Mouse (Mus musculus) hindbrain, embryonic 10.5 days (tissue): ENCODE results near the gene Gm49416. TPM values are rescaled to one million over a fixed set of nuclear protein-coding genes. Genes with fewer than 3 reads are reported as not detected.

ENCODE experiments used
- DNase-seq: peaks from one replicate; pipeline ENCODE4 v3.0.0-alpha.2; 2017; ENCODE audit warnings: low spot score
- H3K27ac ChIP-seq: fragments of 300-500 bp; sonication (generic); 2 replicates; pipeline ENCODE4 v1.5.1; 2016; ENCODE audit warnings: mild to moderate bottlenecking, moderate library complexity
- H3K27me3 ChIP-seq: fragments of 300-500 bp; sonication (generic); 2 replicates; pipeline ENCODE4 v1.6.1; 2016; ENCODE audit warnings: mild to moderate bottlenecking; ENCODE audit not compliant: poor library complexity, insufficient read depth, severe bottlenecking
- H3K36me3 ChIP-seq: fragments of 300-500 bp; sonication (generic); 2 replicates; pipeline ENCODE4 v1.6.1; 2016; ENCODE audit warnings: mild to moderate bottlenecking, moderate library complexity
- H3K4me1 ChIP-seq: fragments of 300-500 bp; sonication (generic); replicated peaks from 2 replicates; pipeline ENCODE4 v1.6.1; 2016; ENCODE audit warnings: mild to moderate bottlenecking
- H3K4me3 ChIP-seq: fragments of 300-500 bp; sonication (generic); 2 replicates; pipeline ENCODE4 v1.5.1; 2016; ENCODE audit warnings: mild to moderate bottlenecking, moderate library complexity
- H3K9me3 ChIP-seq: fragments of 300-500 bp; sonication (generic); 2 replicates; pipeline ENCODE4 v1.6.1; 2016; ENCODE audit warnings: mild to moderate bottlenecking, moderate library complexity
- WGBS: fragments of 180-500 bp; shearing (Covaris S2); methylation state at CpG from one replicate; pipeline ENCODE4 v1.1.7; 2016; 5-methylcytosine and 5-hydroxymethylcytosine counted together
- polyA plus RNA-seq: library from polyadenylated mRNA; unstranded; fragments of >200 nt; fragmentation: Nextera tagmentation; extraction: Ambion mirVana; gene quantifications from 2 replicates; pipeline ENCODE4 v1.2.1, GENCODE M21; 2016

The Gm49416 gene
- polyA plus RNA-seq = 0.22 TPM in 1 of 2 replicates, not detected in the other

DNA sequence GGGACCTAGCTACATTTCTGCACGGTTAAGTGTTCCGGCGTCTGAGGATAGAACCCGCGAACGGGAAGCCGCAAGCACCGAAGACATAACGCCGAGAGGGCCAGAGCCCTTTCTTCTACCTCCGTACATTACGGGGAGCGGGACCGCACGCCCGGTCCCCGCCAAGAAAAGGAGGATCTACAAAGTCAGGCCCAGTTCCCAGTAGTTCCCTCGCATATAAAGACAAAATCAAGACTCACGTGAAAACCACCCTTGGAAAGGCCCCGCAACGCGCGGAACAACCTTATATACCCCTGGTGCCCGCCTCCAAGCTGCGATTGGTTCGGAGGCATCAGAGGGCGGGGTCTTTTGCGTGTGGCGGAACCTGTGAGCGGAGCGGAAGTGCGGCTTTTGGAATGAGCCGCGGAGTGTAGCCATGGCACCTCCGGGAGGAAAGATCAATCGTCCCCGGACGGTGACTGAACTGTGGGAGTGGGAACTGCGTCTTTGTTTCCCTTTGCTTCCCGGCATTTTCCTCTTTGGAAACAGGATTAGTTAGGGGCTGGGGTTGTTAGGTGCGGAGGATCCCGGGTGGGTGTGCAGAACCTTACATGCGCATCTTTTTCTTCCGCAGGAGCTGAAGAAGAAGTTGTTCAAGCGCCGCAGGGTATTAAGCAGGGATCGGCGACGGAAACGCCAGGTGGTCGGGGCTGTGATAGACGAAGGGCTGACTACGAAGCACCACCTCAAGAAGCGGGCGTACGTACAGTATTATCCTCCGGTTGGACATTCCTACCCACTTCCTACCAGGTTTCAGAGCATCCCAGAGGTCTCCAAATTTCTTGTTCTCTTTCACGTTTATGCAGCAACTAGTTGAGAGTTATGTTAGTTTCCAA lies at the start of gene Gm49416, which contains the start of gene 1810009A15Rik:
Gene Gm49416, plus strand, starts transcription at position 416 of the 875 bp plus-strand sequence.
Gene 1810009A15Rik, plus strand, starts transcription at position 343 of the 875 bp plus-strand sequence.
- DNase-seq = peak; percentile 97
- Histone ChIP-seq H3K27ac (peak within 1 kb of the TSS; percentile 94), H3K4me1 (peaks cover 27% of the 10 kb centered on the region), H3K36me3 (peaks cover 19% of the 10 kb centered on the region), H3K4me3 (peak within 1 kb of the TSS; percentile 74), H3K27me3 (no peaks in the 10 kb centered on the region), H3K9me3 (no peaks in the 10 kb centered on the region)
- WGBS = 1% methylated on average over 58 of the region's 58 CpGs

DNA sequence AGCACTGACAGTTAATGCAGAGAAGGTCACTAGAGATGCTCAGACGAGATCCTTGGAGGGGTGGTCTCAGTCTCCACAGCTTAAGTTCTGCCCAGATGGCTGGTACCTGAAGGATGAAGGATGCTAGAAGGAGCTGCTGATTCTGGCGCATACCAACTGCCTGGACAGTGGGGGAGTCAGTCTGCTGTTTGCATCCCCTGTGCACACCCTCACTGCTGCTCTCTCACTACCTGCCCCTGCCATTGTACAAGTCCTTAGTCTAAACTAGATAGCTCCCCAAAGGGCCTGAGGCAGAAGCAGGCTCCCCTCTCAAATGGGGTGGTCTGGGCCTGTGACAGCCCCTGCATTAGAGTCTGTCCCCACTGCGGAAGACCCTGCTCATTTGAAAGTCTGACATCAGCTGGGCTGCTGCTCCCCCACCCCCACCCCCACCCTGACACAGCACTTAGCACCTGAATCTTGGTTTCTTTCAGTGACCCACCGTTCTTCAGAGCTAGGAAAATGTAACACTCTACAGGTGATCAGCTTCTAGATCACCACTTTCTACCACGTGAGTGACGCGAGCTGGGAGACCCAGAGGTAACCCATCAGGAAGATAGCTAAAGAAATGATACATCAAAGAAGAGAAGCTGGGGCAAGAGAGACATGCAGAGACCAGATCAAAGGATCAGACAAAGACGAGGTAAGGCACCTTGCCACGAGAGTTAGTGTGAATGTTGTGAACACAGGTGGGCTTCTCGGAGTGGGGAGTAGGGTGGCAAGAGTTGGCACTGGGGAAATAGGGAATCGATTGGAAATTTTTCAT lies 49.4 kb upstream of the Gm49416 start, which contains the start of gene Gng3:
Gene Gng3, minus strand, starts transcription at position 92 of the 805 bp plus-strand sequence.
- peak; percentile 69 for DNase-seq
- WGBS = 41% methylated on average over 11 of the region's 11 CpGs
- H3K9me3 ChIP-seq = no peaks in the 10 kb centered on the region
- H3K4me1 ChIP-seq = peaks cover 44% of the 10 kb centered on the region
- H3K36me3 ChIP-seq = peaks cover 47% of the 10 kb centered on the region
- H3K27me3 ChIP-seq = no peaks in the 10 kb centered on the region
- H3K27ac ChIP-seq = peak within 1 kb of the TSS; percentile 98
- peak within 1 kb of the TSS; percentile 63 for H3K4me3 ChIP-seq

DNA sequence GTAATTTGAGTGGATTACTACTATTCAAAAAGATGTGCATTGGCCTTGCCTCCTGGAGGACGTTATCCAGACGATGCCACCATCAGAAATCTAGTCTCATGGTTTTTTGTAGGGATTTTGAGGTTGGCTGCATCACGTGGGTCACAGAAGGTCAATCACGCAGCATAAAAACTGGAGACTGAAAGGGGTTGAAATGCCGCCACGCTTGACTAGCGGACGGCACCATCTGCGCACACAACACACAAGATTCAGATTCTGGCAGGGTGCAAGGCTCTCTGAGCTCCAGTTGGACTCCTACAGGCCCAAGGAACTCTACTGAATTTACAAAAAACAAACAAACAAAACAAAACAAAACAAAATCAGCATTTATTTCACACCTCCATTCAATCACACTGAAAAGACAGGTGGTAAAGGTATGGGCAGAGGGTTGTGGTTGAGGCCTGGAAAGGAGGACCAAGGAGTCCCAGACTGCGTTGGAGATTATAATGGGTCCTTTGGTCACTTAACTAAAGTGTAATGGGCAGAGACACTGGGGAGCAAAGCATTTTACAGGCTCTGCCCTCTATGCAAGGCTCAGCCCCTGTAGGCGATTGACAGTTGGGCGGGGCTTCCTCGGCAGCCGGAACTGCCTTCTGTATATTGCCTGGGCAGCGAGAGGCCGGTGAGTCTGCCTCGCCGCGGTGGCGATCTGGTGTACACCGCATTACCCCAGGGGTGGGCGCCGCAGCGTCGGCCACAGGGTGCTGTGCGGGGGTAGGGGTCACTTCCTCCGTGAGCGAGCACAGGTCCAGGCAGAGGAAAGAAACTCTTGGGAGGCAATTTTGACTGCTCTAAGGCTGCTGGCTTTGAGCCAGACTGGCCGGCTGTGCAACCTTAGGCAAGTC lies 48.6 kb upstream of the Gm49416 start:
- 18% methylated on average over 29 of the region's 29 CpGs for WGBS
- Histone ChIP-seq H3K9me3 (no peaks in the 10 kb centered on the region), H3K4me1 (peaks cover 44% of the 10 kb centered on the region), H3K27me3 (no peaks in the 10 kb centered on the region), H3K36me3 (peaks cover 38% of the 10 kb centered on the region), H3K4me3 (peak overlapping the region; percentile 63), H3K27ac (peak overlapping the region; percentile 98)
- DNase-seq = peak; percentile 74

DNA sequence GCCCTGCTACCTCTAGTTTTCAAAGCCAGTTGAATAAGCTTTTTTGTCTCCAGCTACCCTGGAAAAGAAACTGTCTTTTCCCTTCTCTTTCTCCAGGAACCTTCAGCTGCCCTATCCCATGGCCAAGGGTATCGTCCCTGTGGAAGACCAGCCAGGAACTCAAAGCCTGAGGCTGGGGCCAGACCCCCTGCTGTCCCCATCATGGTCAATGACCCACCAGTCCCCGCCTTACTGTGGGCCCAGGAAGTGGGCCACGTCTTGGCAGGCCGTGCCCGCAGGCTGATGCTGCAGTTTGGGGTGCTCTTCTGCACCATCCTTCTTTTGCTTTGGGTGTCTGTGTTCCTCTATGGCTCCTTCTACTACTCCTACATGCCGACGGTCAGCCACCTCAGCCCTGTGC lies 47.7 kb upstream of the Gm49416 start:
- DNase-seq = no peak
- WGBS = 88% methylated on average over 7 of the region's 7 CpGs
- Histone ChIP-seq H3K27ac (peak overlapping the region; percentile 98), H3K9me3 (no peaks in the 10 kb centered on the region), H3K4me1 (peaks cover 44% of the 10 kb centered on the region), H3K4me3 (peak overlapping the region; percentile 63), H3K27me3 (no peaks in the 10 kb centered on the region), H3K36me3 (peaks cover 35% of the 10 kb centered on the region)

DNA sequence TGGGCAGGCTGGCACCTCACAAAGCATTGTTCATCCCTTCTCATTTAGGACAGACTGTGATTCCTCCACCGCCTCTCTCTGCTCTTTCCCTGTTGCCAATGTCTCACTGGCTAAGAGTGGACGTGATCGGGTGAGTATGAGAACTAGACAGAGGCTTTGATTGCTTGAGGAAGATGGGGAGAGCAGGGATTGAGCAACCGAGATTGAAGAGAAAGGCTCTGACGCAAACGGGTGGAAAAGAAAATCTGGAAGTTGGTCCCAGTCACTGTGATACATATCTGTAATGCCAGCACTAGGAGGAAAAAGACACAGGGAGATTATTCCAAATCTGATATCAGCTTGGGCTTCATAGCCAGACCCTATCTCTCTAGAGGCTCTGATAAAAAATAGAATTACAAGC lies 45.8 kb upstream of the Gm49416 start:
- H3K27me3 ChIP-seq = no peaks in the 10 kb centered on the region

DNA sequence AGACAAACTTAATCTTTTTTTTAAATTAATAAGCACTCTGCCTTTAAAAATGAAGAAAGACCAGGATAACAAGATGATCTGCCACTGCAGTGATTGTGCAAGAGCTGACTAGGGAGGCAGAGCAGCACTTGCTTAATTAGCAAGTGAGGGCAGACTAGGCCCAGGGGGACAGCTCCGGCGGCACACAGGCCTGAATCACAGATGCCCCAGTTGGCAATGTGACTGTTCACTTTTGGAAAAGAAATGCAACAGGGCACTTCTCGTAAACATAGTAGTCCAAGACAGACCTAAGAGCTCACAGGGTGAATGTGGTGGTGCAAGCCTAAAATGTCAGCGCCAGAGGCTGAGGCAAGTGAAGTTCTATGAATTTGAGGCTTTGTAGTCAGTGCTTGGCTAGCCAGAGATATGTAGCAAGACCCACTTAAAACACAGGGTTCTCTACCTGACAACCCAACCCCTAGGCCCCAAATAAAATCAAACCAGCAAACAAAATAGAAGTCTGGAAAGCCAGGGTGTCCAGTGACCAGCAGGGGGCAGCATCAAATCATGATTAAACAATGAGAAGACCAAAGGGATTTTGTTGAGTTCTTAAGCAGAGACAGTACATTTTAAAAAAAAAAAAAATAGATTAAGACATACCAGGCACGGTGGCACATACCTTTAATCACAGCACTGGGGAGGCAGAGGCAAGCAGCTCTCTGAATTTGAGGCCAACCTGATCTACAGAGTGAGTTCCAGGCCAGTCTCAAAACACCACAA lies 44.2 kb upstream of the Gm49416 start:
- no peak overlapping the region for H3K4me3 ChIP-seq
- peaks cover 18% of the 10 kb centered on the region for H3K4me1 ChIP-seq
- H3K27me3 ChIP-seq = no peaks in the 10 kb centered on the region
- no peaks in the 10 kb centered on the region for H3K9me3 ChIP-seq
- peak; percentile 70 for DNase-seq
- no peak overlapping the region for H3K27ac ChIP-seq
- 71% methylated on average over 5 of the region's 5 CpGs for WGBS
- peaks cover 61% of the 10 kb centered on the region for H3K36me3 ChIP-seq

More for the DNA sequence above, 45.8 kb upstream of the Gm49416 start:
- DNase-seq = no peak
- Histone ChIP-seq H3K9me3 (no peaks in the 10 kb centered on the region), H3K27ac (no peak overlapping the region), H3K4me1 (peaks cover 33% of the 10 kb centered on the region), H3K4me3 (no peak overlapping the region), H3K36me3 (peaks cover 47% of the 10 kb centered on the region)
- WGBS = 92% methylated on average over 6 of the region's 6 CpGs

DNA sequence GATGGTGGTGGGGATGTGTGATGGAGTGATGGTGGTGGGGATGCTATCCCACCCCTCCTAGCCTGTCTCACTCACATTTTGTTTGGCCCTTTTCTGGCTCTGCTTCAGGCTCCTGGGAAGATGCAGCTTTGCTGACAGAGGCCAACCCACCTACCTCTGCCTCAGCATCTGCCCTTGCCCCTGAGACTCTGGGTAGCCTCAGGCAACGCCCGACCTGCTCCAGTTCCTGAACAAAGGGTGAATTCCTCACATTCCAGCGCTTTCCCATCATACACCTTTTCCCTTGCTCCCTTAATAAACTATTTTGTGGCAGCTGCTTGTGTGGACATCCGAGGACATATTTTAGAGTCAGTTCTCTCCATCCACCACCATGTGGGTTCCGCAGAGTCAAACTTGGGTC lies 40.4 kb upstream of the Gm49416 start:
- WGBS = 81% methylated on average over 5 of the region's 5 CpGs
- H3K36me3 ChIP-seq = peaks cover 42% of the 10 kb centered on the region
- no peaks in the 10 kb centered on the region for H3K9me3 ChIP-seq
- H3K4me3 ChIP-seq = no peak overlapping the region
- no peak for DNase-seq
- no peaks in the 10 kb centered on the region for H3K27me3 ChIP-seq
- H3K4me1 ChIP-seq = peaks cover 9% of the 10 kb centered on the region; the same call in 1 of the 2 replicates
- H3K27ac ChIP-seq = no peak overlapping the region

DNA sequence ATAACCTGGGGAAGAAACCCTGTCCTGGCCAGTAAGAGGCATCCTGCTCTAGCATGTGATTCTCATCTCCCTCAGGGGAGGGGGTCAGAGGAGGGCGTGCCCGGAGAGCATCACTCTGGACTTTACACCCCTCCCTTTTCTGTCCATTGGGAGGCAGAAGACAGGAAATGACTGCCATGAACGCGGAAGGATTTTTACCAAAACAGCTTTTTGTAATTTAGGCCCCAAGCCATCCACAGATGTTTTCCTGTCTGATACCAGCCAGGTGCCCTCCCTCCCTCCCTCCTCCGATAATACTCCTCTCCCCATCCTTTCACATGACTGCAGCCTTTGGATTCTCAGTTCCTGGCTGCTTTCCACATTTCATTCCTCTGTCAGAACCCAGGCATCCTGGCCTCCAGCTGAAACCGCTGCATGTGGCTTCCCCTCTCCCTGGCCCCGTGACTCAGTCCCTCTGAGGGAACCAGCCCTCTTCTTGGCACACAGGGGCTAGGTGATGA lies 38.3 kb upstream of the Gm49416 start, which contains the start of gene Lrrn4cl:
Gene Lrrn4cl, plus strand, starts transcription at position 367 of the 500 bp plus-strand sequence.
- 33% methylated on average over 7 of the region's 7 CpGs for WGBS

DNA sequence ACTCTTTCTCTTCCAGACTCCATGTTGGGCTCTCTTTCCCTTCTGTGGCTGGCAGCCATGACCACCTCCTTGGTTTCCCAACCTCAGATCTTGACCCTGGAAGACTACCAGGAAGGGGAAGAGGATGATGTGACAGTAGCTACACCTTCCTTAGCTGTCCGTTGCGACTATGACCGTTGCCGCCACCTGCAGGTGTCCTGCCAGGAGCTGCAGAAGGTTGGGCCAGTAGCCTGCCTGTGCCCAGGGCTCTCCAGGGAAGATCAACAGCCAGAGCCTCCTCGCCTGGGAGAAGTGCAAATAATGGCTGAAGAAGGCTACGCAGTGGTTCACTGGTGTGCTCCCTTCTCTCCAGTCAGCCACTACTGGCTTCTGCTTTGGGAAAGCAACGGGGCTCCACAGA lies 37.1 kb upstream of the Gm49416 start:
- Histone ChIP-seq H3K27ac (no peak overlapping the region), H3K4me3 (no peak overlapping the region), H3K27me3 (no peaks in the 10 kb centered on the region), H3K4me1 (peaks cover 9% of the 10 kb centered on the region; the same call in 1 of the 2 replicates), H3K9me3 (no peaks in the 10 kb centered on the region), H3K36me3 (peaks cover 27% of the 10 kb centered on the region)
- WGBS = 52% methylated on average over 7 of the region's 7 CpGs
- no peak for DNase-seq

More for the DNA sequence above, 38.3 kb upstream of the Gm49416 start, which contains the start of gene Lrrn4cl:
- H3K9me3 ChIP-seq = no peaks in the 10 kb centered on the region
- no peaks in the 10 kb centered on the region for H3K27me3 ChIP-seq
- H3K4me1 ChIP-seq = peaks cover 9% of the 10 kb centered on the region; the same call in 1 of the 2 replicates
- H3K4me3 ChIP-seq = no peak within 1 kb of the TSS
- peaks cover 39% of the 10 kb centered on the region for H3K36me3 ChIP-seq
- DNase-seq = no peak
- no peak within 1 kb of the TSS for H3K27ac ChIP-seq

DNA sequence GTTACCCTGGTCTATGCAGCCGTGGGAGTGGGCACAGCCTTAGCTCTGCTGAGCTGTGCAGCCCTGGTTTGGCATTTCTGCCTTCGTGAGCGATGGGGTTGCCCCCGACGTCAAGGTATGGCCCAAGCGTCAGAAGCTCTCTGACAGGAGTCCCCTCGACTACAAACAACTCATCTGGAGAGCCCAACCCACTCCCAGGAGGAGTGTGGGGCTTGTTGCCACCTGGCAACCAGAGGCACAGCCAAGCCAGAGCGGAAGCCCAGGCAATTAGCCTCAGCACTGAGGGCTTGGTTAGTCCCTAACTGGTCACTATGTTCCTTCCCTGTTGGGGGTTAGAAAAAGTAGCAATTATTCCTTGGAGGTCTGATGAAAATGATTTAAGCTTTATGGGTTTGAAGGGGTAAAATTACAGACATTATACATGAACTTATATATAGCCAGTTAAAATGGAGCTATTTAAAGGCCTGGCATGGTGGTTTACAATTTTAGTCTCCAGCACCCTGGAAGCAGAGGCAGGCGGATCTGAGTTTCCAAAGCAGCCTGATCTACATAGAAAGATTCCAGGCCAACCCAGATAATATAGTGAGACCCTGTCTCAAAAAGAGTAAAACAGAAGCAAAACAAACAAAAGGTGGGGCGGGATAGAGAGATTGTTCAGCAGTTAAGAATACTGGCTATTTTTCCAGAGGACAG lies 36.3 kb upstream of the Gm49416 start:
- DNase-seq = no peak
- WGBS = 66% methylated on average over 10 of the region's 10 CpGs
- peaks cover 20% of the 10 kb centered on the region for H3K36me3 ChIP-seq

DNA sequence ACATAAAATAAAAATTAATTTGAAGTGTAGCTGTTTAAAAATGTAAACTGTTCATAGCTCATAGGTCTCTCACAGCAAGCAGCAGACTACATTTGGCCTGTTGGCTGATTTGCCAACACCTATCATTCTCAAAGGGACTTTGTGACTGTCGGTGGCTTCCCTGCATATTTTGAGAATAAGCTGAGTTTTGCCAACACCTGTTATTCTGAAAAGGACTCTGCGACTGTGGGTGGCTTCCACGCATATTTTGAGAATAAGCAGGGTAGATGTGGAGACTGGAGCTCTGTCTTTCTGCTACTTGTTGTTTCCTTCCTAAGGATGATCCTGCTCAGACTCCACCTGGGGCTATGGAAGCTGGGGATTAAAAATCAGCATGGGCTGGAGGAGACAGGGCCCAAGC lies 35.6 kb upstream of the Gm49416 start:
- Histone ChIP-seq H3K4me3 (no peak overlapping the region), H3K4me1 (peaks cover 9% of the 10 kb centered on the region; the same call in 1 of the 2 replicates), H3K27ac (no peak overlapping the region), H3K27me3 (no peaks in the 10 kb centered on the region), H3K9me3 (no peaks in the 10 kb centered on the region), H3K36me3 (peaks cover 13% of the 10 kb centered on the region)
- 82% methylated on average over 3 of the region's 3 CpGs for WGBS
- no peak for DNase-seq

More for the DNA sequence above, 36.3 kb upstream of the Gm49416 start:
- H3K4me1 ChIP-seq = peaks cover 9% of the 10 kb centered on the region; the same call in 1 of the 2 replicates
- H3K27me3 ChIP-seq = no peaks in the 10 kb centered on the region
- H3K27ac ChIP-seq = no peak overlapping the region
- H3K4me3 ChIP-seq = no peak overlapping the region
- no peaks in the 10 kb centered on the region for H3K9me3 ChIP-seq
